9 mouse cellular contexts compared by ENCODE assay signal in the genomic region with DNA sequence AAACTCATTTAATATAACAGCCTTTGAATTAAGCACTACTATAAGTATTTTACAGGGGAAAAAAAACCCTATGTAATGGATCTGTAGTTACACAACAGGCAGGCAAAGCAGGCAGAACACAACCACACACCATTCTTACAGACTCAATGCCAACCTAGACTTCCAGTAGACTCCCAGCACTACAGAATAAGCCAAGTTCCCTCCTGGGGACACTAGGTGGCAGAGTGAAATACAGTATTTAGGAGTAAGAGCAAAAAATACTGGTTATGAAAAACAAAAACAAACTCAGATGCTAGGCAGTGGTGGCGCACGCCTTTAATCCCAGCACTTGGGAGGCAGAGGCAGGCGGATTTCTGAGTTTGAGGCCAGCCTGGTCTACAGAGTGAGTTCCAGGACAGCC. TPM values are rescaled to one million over a fixed set of nuclear protein-coding genes. Genes with fewer than 3 reads are reported as not detected.
DNase-seq lines count a peak whose midpoint lies in the region; ATAC-seq and TF ChIP-seq lines count a peak whose summit lies in the region.
"Had no signal": no experiment of that assay in that cellular context is flagged by ENCODE, and none has a peak within 500 bp of the region (broad histone marks: within the 10 kb centered on the region; RNA-seq: fewer than 3 reads in every experiment).

No protein-coding gene starts in this region.

- no peaks in the 10 kb centered on the region; the same call in 1 of the 2 replicates for H3K36me3 ChIP-seq in heart, adult 2 months (ENCODE audit: control insufficient read depth, insufficient read depth, low read length)
- H3K36me3 ChIP-seq in heart, embryonic 11.5 days (ENCODE audit: control insufficient read depth, insufficient read depth, low read length) = no peaks in the 10 kb centered on the region
- H3K36me3 ChIP-seq in forebrain, embryonic 10.5 days (replicated peaks) = peaks cover 13% of the 10 kb centered on the region

- H3K9ac ChIP-seq in heart, adult 2 months (ENCODE audit: low read depth, low read length) = no peak overlapping the region
- no peak overlapping the region for H3K9ac ChIP-seq in heart, embryonic 11.5 days (ENCODE audit: low read depth, low read length)

- H3K4me3 ChIP-seq in heart, adult 2 months = no peak overlapping the region
- no peak overlapping the region for H3K4me3 ChIP-seq in heart, embryonic 11.5 days (ENCODE audit: low read depth, low read length)
- H3K4me3 ChIP-seq in cerebellum, adult 2 months (replicated peaks; ENCODE audit: insufficient read depth, low read depth, low read length) = no peak overlapping the region
- H3K4me3 ChIP-seq in forebrain, embryonic 10.5 days = no peak overlapping the region
- H3K4me3 ChIP-seq: myocyte had no signal

- peak; percentile 80 for TF ChIP-seq CTCF in heart, adult 2 months (IDR thresholded peaks at IDR 0.05)
- TF ChIP-seq CTCF in cerebellum, adult 2 months (IDR thresholded peaks at IDR 0.05; ENCODE audit: borderline replicate concordance, insufficient read depth, low read depth, low read length) = peak; percentile 50; the same call in 1 of the 2 replicates

- H3K4me2 ChIP-seq in heart, embryonic 11.5 days = no peak overlapping the region

- no peaks in the 10 kb centered on the region for H3K9me3 ChIP-seq in heart, embryonic 11.5 days (replicated peaks; ENCODE audit: control insufficient read depth, low read length)
- no peaks in the 10 kb centered on the region for H3K9me3 ChIP-seq in forebrain, embryonic 10.5 days

- peaks cover 8% of the 10 kb centered on the region for H3K79me2 ChIP-seq in heart, adult 2 months (replicated peaks; ENCODE audit: control insufficient read depth, insufficient read depth, low read length)

- H3K27ac ChIP-seq in heart, adult 2 months = no peak overlapping the region
- no peak overlapping the region for H3K27ac ChIP-seq in heart, embryonic 11.5 days (ENCODE audit: low read depth, low read length)
- no peak overlapping the region for H3K27ac ChIP-seq in cerebellum, adult 2 months (ENCODE audit: insufficient read depth, low read length)
- no peak overlapping the region for H3K27ac ChIP-seq in forebrain, embryonic 10.5 days

- peak; percentile 24 to 30 for DNase-seq in heart, adult 2 months
- DNase-seq in right cerebral cortex, postnatal 10 days (ENCODE audit: low spot score in 2 of 2) = peak; percentile 36 to 46
- no peak for DNase-seq in right cerebral cortex, postnatal 14 days
- DNase-seq in cerebellum, adult 2 months = peak; percentile 47 to 60
- DNase-seq in kidney, adult 8-10 months = peak; percentile 24 to 53
- DNase-seq in retina, embryonic 14.5 days (ENCODE audit: low spot score) = peak; percentile 53
- no peak for DNase-seq in forebrain, embryonic 10.5 days (ENCODE audit: extremely low spot score, low spot score)

- intact Hi-C loops in heart, adult 2 months (cut with DNase I) = loop anchor here (2.0 to 5.0 kb wide), 3 partner anchors 41 to 216 kb away; a partner anchor contains a TSS

- no peak for ATAC-seq in heart, embryonic 11.5 days (replicated peaks; ENCODE audit: insufficient number of reproducible peaks, low FRiP score, low TSS enrichment)

- TF ChIP-seq EP300 in heart, adult 2 months (IDR thresholded peaks at IDR 0.05; ENCODE audit: insufficient read depth, low read depth, low read length) = no peak

- 48% methylated on average over 3 of the region's 3 CpGs for WGBS in heart, adult 2 months
- 78% methylated on average over 3 of the region's 3 CpGs for WGBS in heart, embryonic 11.5 days (ENCODE audit: insufficient replicate concordance)
- 61% methylated on average over 3 of the region's 3 CpGs for WGBS in cerebellum, adult 2 months
- 83% methylated on average over 3 of the region's 3 CpGs for WGBS in forebrain, embryonic 10.5 days

- peaks cover 3% of the 10 kb centered on the region; the same call in 1 of the 2 replicates for H3K4me1 ChIP-seq in heart, adult 2 months (ENCODE audit: control insufficient read depth, insufficient read depth, low read length)
- H3K4me1 ChIP-seq in heart, embryonic 11.5 days (ENCODE audit: control insufficient read depth, insufficient read depth, low read length) = no peaks in the 10 kb centered on the region
- H3K4me1 ChIP-seq in cerebellum, adult 2 months (ENCODE audit: control insufficient read depth, insufficient read depth, low read length) = peaks cover 5% of the 10 kb centered on the region
- H3K4me1 ChIP-seq in forebrain, embryonic 10.5 days = 0 out of 2 replicates have a peak, but pooled peaks cover 2% of the 10 kb centered on the region

- H3K27me3 ChIP-seq in heart, adult 2 months (ENCODE audit: control insufficient read depth, insufficient read depth, low read length) = no peaks in the 10 kb centered on the region
- H3K27me3 ChIP-seq in heart, embryonic 11.5 days (ENCODE audit: control insufficient read depth, insufficient read depth, low read length) = no peaks in the 10 kb centered on the region
- no peaks in the 10 kb centered on the region for H3K27me3 ChIP-seq in cerebellum, adult 2 months (ENCODE audit: control insufficient read depth, insufficient read depth, low read length)
- H3K27me3 ChIP-seq in forebrain, embryonic 10.5 days (ENCODE audit: poor library complexity, severe bottlenecking) = no peaks in the 10 kb centered on the region

- TF ChIP-seq POLR2A in heart, adult 2 months (IDR thresholded peaks at IDR 0.05; ENCODE audit: insufficient read depth, low read depth, low read length) = no peak
- TF ChIP-seq POLR2A in cerebellum, adult 2 months (IDR thresholded peaks at IDR 0.05; ENCODE audit: borderline replicate concordance, insufficient read depth, low read length) = no peak

RNA-seq across cellular contexts. Expression of a gene that starts 39.5 kb away (rescaled TPM):
- total RNA-seq in heart, adult 2 months (2021) = 10 to 100 TPM; 21.2 to 21.3 TPM
- 4.3 and 7.4 TPM in 2 replicates for polyA plus RNA-seq in heart, adult 2 months (2012; rRNA removed)
- polyA plus RNA-seq in heart, embryonic 11.5 days (2014; fragmentation: Nextera tagmentation; extraction: Ambion mirVana) = 11.3 and 12.4 TPM in 2 replicates
- polyA plus RNA-seq in cerebellum, adult 2 months (2012; rRNA removed) = 51.1 and 51.2 TPM in 2 replicates
- polyA plus RNA-seq in forebrain, embryonic 10.5 days (2016; fragmentation: Nextera tagmentation; extraction: Ambion mirVana) = 11.5 and 12.9 TPM in 2 replicates

RNA-seq across cellular contexts. Expression of a gene that starts 45.8 kb away (rescaled TPM):
- not detected for total RNA-seq in heart, adult 2 months (2021)
- not detected in 2 replicates for polyA plus RNA-seq in heart, adult 2 months (2012; rRNA removed)
- not detected in 2 replicates for polyA plus RNA-seq in heart, embryonic 11.5 days (2014; fragmentation: Nextera tagmentation; extraction: Ambion mirVana)
- 7.0 and 7.7 TPM in 2 replicates for polyA plus RNA-seq in cerebellum, adult 2 months (2012; rRNA removed)
- polyA plus RNA-seq in forebrain, embryonic 10.5 days (2016; fragmentation: Nextera tagmentation; extraction: Ambion mirVana) = not detected in 2 replicates

Comparison
In these comparisons a context has a peak if more than half of its experiments do, and no peak if none do; other contexts are left out.
1. DNase-seq: peak in heart, adult 2 months (2 of 2), right cerebral cortex, postnatal 10 days (2 of 2), cerebellum, adult 2 months (2 of 2), kidney, adult 8-10 months (2 of 2) and retina, embryonic 14.5 days (single experiment); none in right cerebral cortex, postnatal 14 days (single experiment) and forebrain, embryonic 10.5 days (single experiment).